ENCODE assay signal across 8 mouse cellular contexts in genomic region chr11:117872861-117873608, GRCm38 (mm10). TPM values are rescaled to one million over a fixed set of nuclear protein-coding genes. Genes with fewer than 3 reads are reported as not detected.
DNase-seq lines count a peak whose midpoint lies in the region; ATAC-seq and TF ChIP-seq lines count a peak whose summit lies in the region.

Gene Tha1 (minus strand): TSS chr11:117873481.

- intact Hi-C loops in gastrocnemius, postnatal 36 days (cut with DNase I), result loop anchor here (5.0 kb wide), 2 partner anchors 94 to 344 kb away; no protein-coding TSS in a partner anchor

- 2% methylated on average over 51 of the region's 51 CpGs for WGBS in intestine, embryonic 14.5 days
- 1% methylated on average over 47 of the region's 51 CpGs for WGBS in macrophage (ENCODE audit: missing documents)

- no peaks in the 10 kb centered on the region for H3K9me3 ChIP-seq in intestine, embryonic 14.5 days (ENCODE audit: control insufficient read depth, low read length)

- H3K27me3 ChIP-seq in intestine, embryonic 14.5 days (replicated peaks; ENCODE audit: control insufficient read depth, insufficient read depth, low read length), result no peaks in the 10 kb centered on the region

- DNase-seq in adrenal gland, adult 2 months, result peak; percentile 89
- DNase-seq in gastrocnemius, postnatal 36 days, result peak; percentile 74 to 76
- DNase-seq in intestine, embryonic 14.5 days (ENCODE audit: low spot score), result peak; percentile 85
- peak; percentile 58 to 71 for DNase-seq in left cerebral cortex, adult 8-10 months (ENCODE audit: low spot score in 2 of 2)
- peak; percentile 73 to 77 for DNase-seq in right cerebral cortex, postnatal 36 days (ENCODE audit: low spot score in 2 of 2)

- H3K9ac ChIP-seq in intestine, embryonic 14.5 days (ENCODE audit: low read length), result peak within 1 kb of the TSS; percentile 69

- peak within 1 kb of the TSS; percentile 98 for H3K4me2 ChIP-seq in intestine, embryonic 14.5 days (ENCODE audit: low read length)

- peak within 1 kb of the TSS; percentile 85 for H3K4me3 ChIP-seq in cortical plate, adult 2 months (ENCODE audit: insufficient read depth, low read length)
- H3K4me3 ChIP-seq in intestine, embryonic 14.5 days (ENCODE audit: low read depth, low read length), result peak within 1 kb of the TSS; percentile 74
- peak within 1 kb of the TSS; percentile 25 for H3K4me3 ChIP-seq in macrophage (ENCODE audit: inconsistent target)

- peak within 1 kb of the TSS; percentile 78 for H3K27ac ChIP-seq in cortical plate, adult 2 months (ENCODE audit: insufficient read depth, low read length)
- H3K27ac ChIP-seq in intestine, embryonic 14.5 days (ENCODE audit: low read depth), result 0 out of 2 replicates have a peak within 1 kb of the TSS, but pooled peaks have one; percentile 33
- no peak within 1 kb of the TSS for H3K27ac ChIP-seq in macrophage

- H3K79me2 ChIP-seq in macrophage (ENCODE audit: inconsistent target), result no peaks in the 10 kb centered on the region

- peak; percentile 67 for ATAC-seq in intestine, embryonic 14.5 days (replicated peaks; ENCODE audit: low FRiP score, low TSS enrichment, low read depth)
- ATAC-seq in inflammation-experienced regulatory T-cells, adult 6 months, result no peak

- peak; percentile 73 for TF ChIP-seq POLR2A in cortical plate, adult 2 months (IDR thresholded peaks at IDR 0.05; ENCODE audit: extremely low read depth, insufficient read depth, low read length)

- H3K36me3 ChIP-seq in intestine, embryonic 14.5 days (ENCODE audit: control insufficient read depth, insufficient read depth, low read length), result no peaks in the 10 kb centered on the region
- H3K36me3 ChIP-seq in macrophage (ENCODE audit: inconsistent target), result no peaks in the 10 kb centered on the region

- H3K4me1 ChIP-seq in cortical plate, adult 2 months (ENCODE audit: control insufficient read depth, insufficient read depth, low read length), result peaks cover 2% of the 10 kb centered on the region; the same call in 1 of the 2 replicates
- peaks cover 4% of the 10 kb centered on the region for H3K4me1 ChIP-seq in intestine, embryonic 14.5 days (replicated peaks; ENCODE audit: control insufficient read depth, insufficient read depth, low read length)

- no peak for TF ChIP-seq CTCF in cortical plate, adult 2 months (IDR thresholded peaks at IDR 0.05; ENCODE audit: extremely low read depth, insufficient read depth, low read length)

RNA-seq across cellular contexts. Expression of gene Tha1, which starts in this region (rescaled TPM):
- 1 to 10 TPM; 8.4 to 9.5 TPM for total RNA-seq in adrenal gland, adult 2 months (2021)
- 40.3 and 49.3 TPM in 2 replicates for polyA plus RNA-seq in adrenal gland, adult 2 months (2012; rRNA removed)
- 9.0 and 11.5 TPM in 2 replicates for polyA plus RNA-seq in cortical plate, adult 2 months (2012; rRNA removed)
- total RNA-seq in gastrocnemius, postnatal 36 days (2021), result 1 to 10 TPM; 4.3 to 5.2 TPM
- 4.5 and 5.1 TPM in 2 replicates for polyA plus RNA-seq in intestine, embryonic 14.5 days (2014; fragmentation: Nextera tagmentation; extraction: Ambion mirVana)
- total RNA-seq in left cerebral cortex, adult 8-10 months (2022), result 1 to 10 TPM; 3.6 to 9.2 (median 5.8) TPM
- 10 to 100 TPM; 12.7 to 60.0 (median 22.5) TPM for total RNA-seq in macrophage (2018; cell fraction: chromatin; rRNA removed)
- 10 to 100 TPM in 1 of 26 experiments, 1 to 10 TPM in 25; 2.6 to 10.4 (median 6.4) TPM for total RNA-seq in macrophage (2018; cell fraction: cytosol; rRNA removed)
- 10 to 100 TPM in 25 of 26 experiments, 1 to 10 TPM in 1; 9.3 to 48.0 (median 19.3) TPM for total RNA-seq in macrophage (2018; cell fraction: nucleus; rRNA removed)
- polyA plus RNA-seq in macrophage (2018), result 3.0 to 8.4 TPM (median 4.9 TPM) in 3 replicates
- 10 to 100 TPM in 1 of 3 experiments, 1 to 10 TPM in 2; 8.5 to 12.7 (median 9.3) TPM for polyA plus RNA-seq in inflammation-experienced regulatory T-cells, adult 6 months (2017; shearing (Covaris generic))

Comparison
In these comparisons a context has a peak if more than half of its experiments do, and no peak if none do; other contexts are left out.
1. H3K4me3 ChIP-seq: peak in every context shown above with its lines; median percentile 85 in cortical plate, adult 2 months; 74 in intestine, embryonic 14.5 days; 25 in macrophage.